15 mouse cellular contexts compared by ENCODE assay signal in genomic region chr2:91353854-91354253, GRCm38 (mm10).
"Had no signal": no experiment of that assay in that cellular context is flagged by ENCODE, and none has a peak within 500 bp of the region (broad histone marks: within the 10 kb centered on the region; RNA-seq: fewer than 3 reads in every experiment).

No protein-coding gene starts in this region.

- H3K4me3 ChIP-seq: left cerebral cortex, adult 2 months; limb, embryonic 10.5 days; liver, embryonic 15.5 days; megakaryocyte, embryonic 14.5 days; midbrain, embryonic 15.5 days; neural tube, embryonic 13.5 days had no signal

- H3K9ac ChIP-seq: liver, embryonic 15.5 days; lung, embryonic 14.5 days; midbrain, embryonic 15.5 days; neural tube, embryonic 13.5 days had no signal

- H3K36me3 ChIP-seq: limb, embryonic 10.5 days; liver, embryonic 15.5 days; midbrain, embryonic 15.5 days; neural tube, embryonic 13.5 days had no signal

- H3K4me1 ChIP-seq: limb, embryonic 10.5 days; midbrain, embryonic 15.5 days; neural tube, embryonic 13.5 days had no signal

- DNase-seq: kidney, postnatal 25 days; lung, embryonic 14.5 days; right cerebral cortex, postnatal 14 days; thymus, adult 18-20 months; thymus, postnatal 14 days had no signal

- H3K27ac ChIP-seq: left cerebral cortex, adult 2 months; limb, embryonic 10.5 days; macrophage; midbrain, embryonic 15.5 days had no signal

- H3K9me3 ChIP-seq: limb, embryonic 10.5 days; liver, embryonic 15.5 days; megakaryocyte, embryonic 14.5 days; midbrain, embryonic 15.5 days; neural tube, embryonic 13.5 days had no signal

- H3K27me3 ChIP-seq: liver, embryonic 15.5 days; midbrain, embryonic 15.5 days; neural tube, embryonic 13.5 days had no signal

- ATAC-seq: intestine, postnatal 0 days; midbrain, embryonic 15.5 days had no signal

- H3K4me2 ChIP-seq: liver, embryonic 11.5 days; lung, embryonic 14.5 days; midbrain, embryonic 11.5 days; midbrain, embryonic 15.5 days; neural tube, embryonic 13.5 days had no signal
